Mouse (Mus musculus): Measurements from ENCODE around the gene Cyp26b1.

The Cyp26b1 gene

DNA sequence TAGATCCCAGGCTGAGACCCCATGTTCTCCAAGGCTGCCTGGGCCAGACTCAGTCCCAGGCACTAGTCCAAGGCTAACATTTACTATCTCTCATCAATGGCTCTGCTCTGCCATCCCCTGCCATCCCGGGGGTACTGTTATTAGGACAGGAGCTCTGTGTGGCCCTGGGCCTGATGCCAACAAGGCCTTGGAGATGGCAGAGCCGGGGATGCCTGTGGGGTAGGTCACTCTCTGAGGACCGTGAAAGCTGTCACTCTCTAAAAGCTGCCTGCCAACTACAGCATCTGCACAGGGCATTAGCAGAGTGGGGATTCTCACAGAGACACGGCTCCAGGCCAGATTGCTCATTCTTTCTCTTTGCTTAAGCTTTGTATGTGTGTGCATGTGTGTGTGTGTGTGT is 26.0 kb downstream of the Cyp26b1 start:
- in situ Hi-C loops (cut with MboI; ENCODE audit: unreplicated experiment in 2 of 2) = no loop called here

GRCm38 (mm10) chr6:84566825-84567224 is 26.9 kb downstream of the Cyp26b1 start:
- in situ Hi-C loops (cut with MboI; ENCODE audit: unreplicated experiment in 2 of 2) = no loop called here

GRCm38 (mm10) chr6:84565245-84565644 is 28.5 kb downstream of the Cyp26b1 start:
- in situ Hi-C loops (cut with MboI; ENCODE audit: unreplicated experiment in 2 of 2) = no loop called here

DNA sequence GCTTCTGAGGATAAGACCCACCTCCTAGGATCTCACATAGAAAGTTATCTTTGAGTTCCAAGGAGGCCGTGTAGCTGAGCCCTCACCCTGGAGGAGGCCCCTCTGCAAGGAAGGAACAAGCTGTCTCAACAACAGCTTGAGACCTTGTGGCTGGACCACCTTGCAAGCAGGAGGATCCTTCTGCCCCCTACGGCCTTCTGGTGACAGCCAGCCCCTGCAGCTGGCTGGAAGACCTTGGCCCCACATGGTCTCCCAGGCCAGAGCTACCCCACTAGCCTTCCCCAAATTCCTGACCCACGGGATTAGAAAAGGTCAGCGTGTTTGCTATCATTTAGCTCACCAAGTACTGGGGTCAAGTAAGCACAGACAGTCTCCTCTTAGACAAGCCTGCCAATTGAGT is 30.8 kb downstream of the Cyp26b1 start:
- in situ Hi-C loops (cut with MboI; ENCODE audit: unreplicated experiment in 2 of 2) = no loop called here

- in situ Hi-C loops (cut with MboI; ENCODE audit: unreplicated experiment in 2 of 2) = no loop called here
Observed at GRCm38 (mm10) chr6:84561171-84561570, 32.5 kb downstream of the Cyp26b1 start.

GRCm38 (mm10) chr6:84549852-84550437 is 43.8 kb downstream of the Cyp26b1 start:
- in situ Hi-C loops (cut with MboI; ENCODE audit: unreplicated experiment in 2 of 2) = no loop called here

DNA sequence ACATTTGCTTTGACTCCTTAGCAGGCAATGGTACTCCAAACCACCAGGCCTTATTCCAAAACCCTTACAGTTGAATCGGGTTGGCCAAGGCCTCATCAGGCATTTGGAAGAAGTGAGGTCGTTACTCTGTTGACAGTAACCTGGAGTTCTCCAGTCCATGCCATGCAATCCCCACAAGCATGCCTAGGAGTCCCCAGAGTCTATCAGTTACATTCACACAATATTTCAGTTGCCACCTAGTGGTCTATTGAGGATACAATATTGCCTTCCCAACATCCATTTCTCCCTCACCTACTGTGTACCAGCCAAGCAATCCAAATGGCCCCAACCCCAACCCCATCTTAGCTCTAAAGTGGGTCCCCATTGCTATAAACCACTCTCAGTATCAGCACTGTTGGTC is 48.3 kb downstream of the Cyp26b1 start:
- in situ Hi-C loops (cut with MboI; ENCODE audit: unreplicated experiment in 2 of 2) = no loop called here

GRCm38 (mm10) chr6:84544359-84544758 is 49.3 kb downstream of the Cyp26b1 start:
- in situ Hi-C loops (cut with MboI; ENCODE audit: unreplicated experiment in 2 of 2) = no loop called here

DNA sequence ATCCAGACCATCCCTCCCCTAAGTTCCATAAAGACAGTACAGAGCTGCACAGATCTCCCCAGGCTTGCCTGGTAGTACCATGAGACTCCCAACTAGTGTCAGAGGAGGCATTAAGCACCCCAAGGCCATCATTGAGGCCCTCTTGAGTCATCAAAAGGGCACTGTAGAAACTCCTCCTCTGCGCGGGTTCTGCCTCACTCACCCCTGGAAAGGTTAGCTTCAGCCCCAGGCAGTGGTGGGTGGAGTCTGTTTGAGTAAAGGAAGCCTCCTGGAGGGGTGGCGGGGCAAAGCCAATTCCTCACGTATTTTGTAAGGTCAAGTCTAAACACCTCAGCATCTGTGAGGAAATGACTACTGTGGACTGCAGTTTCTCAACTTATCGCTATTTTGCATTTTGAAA is 50.2 kb downstream of the Cyp26b1 start:
- in situ Hi-C loops (cut with MboI; ENCODE audit: unreplicated experiment in 2 of 2) = no loop called here

- in situ Hi-C loops (cut with MboI; ENCODE audit: unreplicated experiment in 2 of 2) = no loop called here
Observed at GRCm38 (mm10) chr6:84539924-84540323, 53.8 kb downstream of the Cyp26b1 start.

- in situ Hi-C loops (cut with MboI; ENCODE audit: unreplicated experiment in 2 of 2) = no loop called here
Observed at GRCm38 (mm10) chr6:84538681-84539080, 55.0 kb downstream of the Cyp26b1 start.

GRCm38 (mm10) chr6:84537611-84538197 is 56.0 kb downstream of the Cyp26b1 start:
- in situ Hi-C loops (cut with MboI; ENCODE audit: unreplicated experiment in 2 of 2) = no loop called here

DNA sequence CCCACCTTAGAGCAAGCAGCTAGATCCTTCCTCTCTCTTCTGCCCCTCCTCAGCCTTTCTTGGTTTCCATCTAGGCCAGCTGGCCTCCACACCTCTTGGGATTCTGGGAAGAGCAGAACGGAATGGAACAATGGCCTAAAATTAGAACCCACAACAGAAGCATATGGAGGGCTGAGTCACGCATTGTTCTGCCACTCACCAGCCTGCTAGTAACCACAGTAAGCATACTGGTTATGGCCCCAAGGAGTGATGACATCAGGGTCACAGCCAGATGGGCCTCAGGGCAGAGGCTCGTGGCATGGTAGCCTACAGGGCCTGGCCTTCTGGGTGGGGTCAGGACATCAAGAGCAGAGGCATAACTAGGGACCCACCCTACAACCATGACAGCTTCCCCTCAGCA is 58.8 kb downstream of the Cyp26b1 start:
- in situ Hi-C loops (cut with MboI; ENCODE audit: unreplicated experiment in 2 of 2) = no loop called here

- in situ Hi-C loops (cut with MboI; ENCODE audit: unreplicated experiment in 2 of 2) = no loop called here
Observed at GRCm38 (mm10) chr6:84529912-84530311, 63.8 kb downstream of the Cyp26b1 start.

DNA sequence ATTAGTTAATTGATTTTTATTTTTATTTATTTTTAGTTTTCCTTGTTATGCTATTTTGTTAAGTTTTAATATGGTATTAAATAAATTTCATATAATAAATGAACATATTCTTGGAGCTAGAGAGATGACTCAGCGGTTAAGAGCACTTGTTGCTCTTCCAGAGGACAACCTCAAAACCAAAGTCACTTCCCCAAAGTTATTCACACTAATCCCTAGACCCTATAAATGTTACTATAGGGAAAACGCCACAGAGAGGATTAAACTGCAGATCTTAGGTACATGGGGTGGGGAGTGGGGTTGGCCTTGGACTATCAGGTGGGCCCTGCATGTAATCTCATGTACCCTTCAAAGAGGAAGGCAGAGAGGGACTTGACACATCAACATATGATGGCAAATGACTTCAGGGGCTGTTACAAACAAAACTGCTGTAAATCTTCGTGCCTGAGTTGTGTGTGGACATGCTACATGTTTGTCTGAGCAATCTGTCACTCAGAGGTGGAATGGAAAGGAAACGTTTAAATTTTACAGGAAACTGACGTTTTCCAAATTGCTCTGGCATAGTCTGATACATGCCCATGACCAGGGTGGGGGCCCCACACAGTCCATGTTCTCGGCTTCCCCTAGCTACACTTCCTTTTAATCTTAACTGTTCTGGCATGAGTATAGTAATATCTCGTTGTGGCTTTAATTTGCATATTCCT is 68.7 kb downstream of the Cyp26b1 start:
- in situ Hi-C loops (cut with MboI; ENCODE audit: unreplicated experiment in 2 of 2) = no loop called here

All from v-Abl transformed pro-B cells (cell line).